Mouse (Mus musculus) spleen, adult 2 months (tissue): ENCODE results near the gene Zhx3.

Experiments used
- CTCF ChIP-seq: fragments of 200-500 bp; IDR thresholded peaks from 2 replicates; pipeline ENCODE4 v1.5.1; 2011; ENCODE audit warnings: mild to moderate bottlenecking, inconsistent platforms; ENCODE audit not compliant: insufficient read depth, insufficient read length, insufficient replicate concordance; ENCODE audit errors: extremely low read depth
- POLR2A ChIP-seq: fragments of 200-500 bp; IDR thresholded peaks from 2 replicates; pipeline ENCODE4 v1.6.1; 2011; ENCODE audit warnings: low read depth, low read length, inconsistent platforms

DNA sequence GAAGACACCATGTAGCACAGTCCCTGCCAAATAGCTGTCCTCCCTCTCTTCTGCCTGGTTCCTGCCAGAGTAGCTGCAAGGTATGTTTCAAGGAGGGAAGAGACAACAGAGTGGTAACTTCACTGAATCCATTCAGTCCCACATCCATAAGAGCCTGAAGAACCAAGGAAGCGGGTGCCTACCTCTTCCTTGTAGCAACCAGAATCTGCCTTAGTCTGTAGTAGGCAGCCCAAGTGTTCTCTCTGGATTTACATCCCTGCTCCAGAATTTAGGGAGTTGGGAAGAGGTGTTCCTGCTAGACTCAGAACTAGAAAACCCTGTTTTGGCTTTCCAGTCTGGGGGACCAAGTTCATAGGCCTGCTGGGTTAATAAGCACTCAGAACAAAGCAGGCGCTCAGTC is 105.6 kb downstream of the Zhx3 start:
- TF ChIP-seq POLR2A (no peak), CTCF (no peak)
